Mouse (Mus musculus): ENCODE measurements around the gene Slc15a3.

DNA sequence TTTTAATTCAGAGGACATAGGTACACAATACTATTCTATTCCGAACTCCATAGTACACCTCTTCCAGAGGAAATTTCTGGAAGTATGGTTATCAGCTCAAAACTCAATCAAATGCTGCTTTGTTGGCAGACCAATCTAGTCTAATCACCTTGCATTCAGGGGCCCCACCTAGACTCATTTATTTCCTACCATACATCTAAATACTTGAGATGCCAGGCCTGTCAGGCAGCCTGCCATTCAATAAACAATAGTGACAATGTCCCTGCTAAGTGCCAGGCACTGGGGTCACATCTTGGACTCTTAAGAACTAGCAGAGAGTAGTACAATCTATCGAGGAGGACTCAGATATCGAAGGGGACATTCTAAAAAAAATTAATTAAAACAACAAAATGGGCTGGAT, 52.7 kb downstream of the Slc15a3 start:
- TF ChIP-seq ZC3H11A (IDR thresholded peaks at IDR 0.05; ENCODE audit: borderline replicate concordance, low read depth, low read length) = no peak
- TF ChIP-seq HCFC1 (IDR thresholded peaks at IDR 0.05; ENCODE audit: borderline replicate concordance, insufficient read depth, low read length) = no peak
